Mouse (Mus musculus) brain, embryonic 14.5 days (tissue): ENCODE results near the gene Hvcn1.

Experiments
- CTCF ChIP-seq: fragments of 200-500 bp; IDR thresholded peaks from 2 replicates; pipeline ENCODE4 v1.5.1; 2012; ENCODE audit warnings: inconsistent platforms, mild to moderate bottlenecking, moderate library complexity, borderline replicate concordance; ENCODE audit not compliant: insufficient read depth, insufficient read length; ENCODE audit errors: extremely low read depth
- POLR2A ChIP-seq: fragments of 200-500 bp; IDR thresholded peaks from 2 replicates; pipeline ENCODE4 v1.6.1; 2012; ENCODE audit warnings: mild to moderate bottlenecking, inconsistent platforms, borderline replicate concordance; ENCODE audit not compliant: poor library complexity, insufficient read depth, insufficient read length, severe bottlenecking; ENCODE audit errors: extremely low read depth

DNA sequence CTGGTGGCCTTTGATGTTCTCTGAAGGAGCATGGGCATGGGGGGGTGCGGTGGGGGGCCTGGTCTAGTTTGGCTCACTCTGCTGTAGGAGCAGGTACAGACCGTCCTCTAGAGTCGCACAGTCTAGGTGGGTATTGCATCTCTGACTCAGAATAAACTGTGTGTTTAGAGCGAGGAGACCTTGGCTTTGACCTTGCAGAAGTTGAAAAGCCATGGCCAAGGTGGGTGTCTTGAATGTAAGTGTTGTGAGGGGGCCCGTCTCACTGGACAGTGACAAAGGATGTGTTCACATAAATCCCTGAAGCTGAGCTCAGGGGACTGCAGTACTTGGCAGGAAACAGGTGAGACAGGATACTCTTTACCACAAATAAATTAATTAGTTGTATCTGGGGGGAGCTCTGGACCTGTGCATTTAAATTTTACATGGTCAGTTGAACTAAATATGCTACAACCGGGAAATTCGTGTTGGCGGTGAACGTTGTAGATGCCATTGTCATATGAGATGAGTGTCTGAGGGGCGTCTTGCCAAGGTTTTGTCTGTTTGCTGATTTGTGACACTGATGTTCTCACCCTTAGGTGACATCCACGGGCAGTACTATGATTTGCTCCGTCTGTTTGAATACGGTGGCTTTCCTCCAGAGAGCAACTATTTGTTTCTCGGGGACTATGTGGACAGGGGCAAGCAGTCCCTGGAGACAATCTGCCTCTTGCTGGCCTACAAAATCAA, 38.1 kb upstream of the Hvcn1 start:
- TF ChIP-seq CTCF (no peak), POLR2A (no peak)
